In the genomic region with DNA sequence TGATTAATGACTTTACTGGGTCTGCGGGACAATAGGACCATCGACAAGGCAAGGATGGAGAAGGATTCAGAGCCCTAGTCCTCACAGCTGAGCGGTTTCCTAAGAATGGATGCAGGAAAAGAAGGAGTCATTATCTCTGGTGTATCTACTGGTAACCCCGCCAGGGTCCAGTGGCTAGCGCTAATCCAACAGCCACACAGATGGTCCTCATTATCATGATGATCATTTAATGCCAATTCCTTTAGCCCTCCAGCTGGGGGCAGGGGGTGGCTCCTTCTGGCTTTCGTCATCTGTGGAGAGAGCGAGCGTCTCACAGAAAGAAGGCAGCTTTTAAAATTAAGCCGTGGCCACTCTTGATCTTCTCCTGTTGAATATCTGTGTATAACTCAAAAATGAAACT, we compare ENCODE assay signal across 17 mouse cellular contexts. TPM values are rescaled to one million over a fixed set of nuclear protein-coding genes. Genes with fewer than 3 reads are reported as not detected.
A peak's percentile ranks its signal among the peaks of the same experiment; 100 is the strongest.
DNase-seq lines count a peak whose midpoint lies in the region; ATAC-seq lines count a peak whose summit lies in the region.
"Had no signal": no experiment of that assay in that cellular context is flagged by ENCODE, and none has a peak within 500 bp of the region (broad histone marks: within the 10 kb centered on the region; RNA-seq: fewer than 3 reads in every experiment).

No protein-coding gene starts in this region.

- H3K9ac ChIP-seq in hindbrain, embryonic 14.5 days = no peak overlapping the region
- H3K9ac ChIP-seq: intestine, embryonic 15.5 days; lung, embryonic 14.5 days had no signal

- H3K27ac ChIP-seq in hindbrain, embryonic 10.5 days = no peak overlapping the region
- H3K27ac ChIP-seq in hindbrain, embryonic 14.5 days = no peak overlapping the region
- H3K27ac ChIP-seq: intestine, embryonic 15.5 days had no signal

- H3K4me2 ChIP-seq in hindbrain, embryonic 14.5 days (replicated peaks) = no peak overlapping the region
- H3K4me2 ChIP-seq: heart, embryonic 11.5 days; intestine, embryonic 15.5 days; lung, embryonic 14.5 days had no signal

- ATAC-seq in hindbrain, embryonic 14.5 days (ENCODE audit: low FRiP score) = no peak; the same call in 1 of the 2 replicates
- ATAC-seq: intestine, embryonic 15.5 days had no signal

- WGBS in hindbrain, embryonic 10.5 days = 37% methylated on average over 9 of the region's 9 CpGs
- WGBS in hindbrain, embryonic 14.5 days = 22% methylated on average over 9 of the region's 9 CpGs

- H3K4me3 ChIP-seq in hindbrain, embryonic 10.5 days = no peak overlapping the region
- H3K4me3 ChIP-seq in hindbrain, embryonic 14.5 days (replicated peaks; ENCODE audit: low read length) = no peak overlapping the region
- H3K4me3 ChIP-seq: intestine, embryonic 15.5 days; myocyte had no signal

- H3K27me3 ChIP-seq in hindbrain, embryonic 10.5 days (ENCODE audit: insufficient read depth, poor library complexity, severe bottlenecking) = peaks cover 34% of the 10 kb centered on the region
- no peaks in the 10 kb centered on the region for H3K27me3 ChIP-seq in hindbrain, embryonic 14.5 days (ENCODE audit: control insufficient read depth, insufficient read depth, low read length)

- H3K36me3 ChIP-seq in hindbrain, embryonic 10.5 days = no peaks in the 10 kb centered on the region
- no peaks in the 10 kb centered on the region for H3K36me3 ChIP-seq in hindbrain, embryonic 14.5 days (replicated peaks; ENCODE audit: control insufficient read depth, insufficient read depth)
- H3K36me3 ChIP-seq: intestine, embryonic 15.5 days had no signal

- H3K4me1 ChIP-seq in hindbrain, embryonic 10.5 days (replicated peaks) = peaks cover 11% of the 10 kb centered on the region
- peaks cover 5% of the 10 kb centered on the region for H3K4me1 ChIP-seq in hindbrain, embryonic 14.5 days (replicated peaks; ENCODE audit: control insufficient read depth, insufficient read depth, low read length)

- H3K9me3 ChIP-seq in hindbrain, embryonic 10.5 days = 0 out of 2 replicates have a peak, but pooled peaks cover under 1% of the 10 kb centered on the region
- H3K9me3 ChIP-seq in hindbrain, embryonic 14.5 days (ENCODE audit: control insufficient read depth, low read length) = no peaks in the 10 kb centered on the region; the same call in 1 of the 2 replicates
- H3K9me3 ChIP-seq: intestine, embryonic 15.5 days had no signal

- peak; percentile 48 for DNase-seq in hindbrain, embryonic 10.5 days (ENCODE audit: low spot score)
- DNase-seq in hindbrain, embryonic 14.5 days (ENCODE audit: low spot score) = no peak
- DNase-seq in brain, adult 2 months (ENCODE audit: low read depth, low spot score) = peak; percentile 63
- DNase-seq in embryo, embryonic 9.5 days (ENCODE audit: extremely low spot score) = peak; percentile 36
- DNase-seq in mesoderm, embryonic 11.5 days (ENCODE audit: low read depth, low spot score) = peak; percentile 44
- no peak for DNase-seq in spleen, postnatal 36 days (ENCODE audit: low spot score in 2 of 2)
- DNase-seq in right cerebral cortex, postnatal 25 days = no peak
- no peak for DNase-seq in lung, postnatal 14 days
- DNase-seq: adrenal gland, postnatal 14 days; B cell, adult 2 months; gastrocnemius, postnatal 25 days; kidney, postnatal 14 days; layer of hippocampus, adult 9-11 months; lung, embryonic 14.5 days had no signal

RNA-seq across cellular contexts. Expression of gene Ntn4, which starts 4.5 kb away (rescaled TPM):
- polyA plus RNA-seq in hindbrain, embryonic 10.5 days (2016; fragmentation: Nextera tagmentation; extraction: Ambion mirVana) = 0.90 and 2.2 TPM in 2 replicates
- polyA plus RNA-seq in hindbrain, embryonic 14.5 days (2014; fragmentation: Nextera tagmentation; extraction: Ambion mirVana) = 0.70 and 0.76 TPM in 2 replicates

RNA-seq across cellular contexts. Expression of gene Snrpf, which starts 46.4 kb away (rescaled TPM):
- 163 and 183 TPM in 2 replicates for polyA plus RNA-seq in hindbrain, embryonic 10.5 days (2016; fragmentation: Nextera tagmentation; extraction: Ambion mirVana)
- 63.5 and 72.6 TPM in 2 replicates for polyA plus RNA-seq in hindbrain, embryonic 14.5 days (2014; fragmentation: Nextera tagmentation; extraction: Ambion mirVana)

Comparison
In these comparisons a context has a peak if more than half of its experiments do, and no peak if none do; other contexts are left out.
1. DNase-seq: peak in hindbrain, embryonic 10.5 days (single experiment), brain, adult 2 months (single experiment), embryo, embryonic 9.5 days (single experiment) and mesoderm, embryonic 11.5 days (single experiment); none in hindbrain, embryonic 14.5 days (single experiment), spleen, postnatal 36 days (0 of 2), right cerebral cortex, postnatal 25 days (single experiment) and lung, postnatal 14 days (single experiment).